Mouse (Mus musculus) layer of hippocampus, adult 8-10 months (tissue): ENCODE results near the gene Dapk3. TPM values are rescaled to one million over a fixed set of nuclear protein-coding genes. Genes with fewer than 3 reads are reported as not detected.
"Not testable (repeated sequence)": the region's sequence is repeated elsewhere in the genome, so short reads cannot be mapped to it uniquely, and the experiment has no call there.

Experiments used
- DNase-seq, 2 experiments: peaks; one replicate each; pipeline ENCODE4 v3.0.0; 2022; ENCODE audit warnings: low spot score in 2 of 2
- total RNA-seq, 4 experiments: library from RNA; stranded (reverse); gene quantifications; 2 replicates each; pipeline ENCODE4 v1.2.4; 2022

Gene Dapk3
- total RNA-seq, 4 experiments from 2014 or later: 57.1 to 69.8 (median 65.7) TPM

DNA sequence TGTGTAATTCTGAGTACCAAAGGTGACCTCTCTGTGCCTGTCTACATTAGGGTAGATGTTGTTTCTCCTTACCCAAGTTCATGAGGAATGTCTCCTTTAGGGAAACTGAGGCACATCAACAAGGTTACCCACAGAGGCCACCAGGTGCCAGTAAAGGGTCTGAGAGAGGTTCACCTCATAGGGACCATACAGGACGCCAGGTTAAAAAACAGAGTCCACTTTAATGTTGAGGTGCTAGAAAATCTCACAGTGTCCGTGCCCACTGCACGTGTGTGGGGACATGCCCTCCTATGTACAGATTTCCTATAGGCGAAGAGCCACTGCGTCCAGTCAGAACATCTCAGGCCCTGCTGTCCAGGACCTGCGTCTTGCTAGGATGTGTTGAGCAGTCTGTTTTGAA, 16.2 kb downstream of the Dapk3 start:
- no peak for DNase-seq

DNA sequence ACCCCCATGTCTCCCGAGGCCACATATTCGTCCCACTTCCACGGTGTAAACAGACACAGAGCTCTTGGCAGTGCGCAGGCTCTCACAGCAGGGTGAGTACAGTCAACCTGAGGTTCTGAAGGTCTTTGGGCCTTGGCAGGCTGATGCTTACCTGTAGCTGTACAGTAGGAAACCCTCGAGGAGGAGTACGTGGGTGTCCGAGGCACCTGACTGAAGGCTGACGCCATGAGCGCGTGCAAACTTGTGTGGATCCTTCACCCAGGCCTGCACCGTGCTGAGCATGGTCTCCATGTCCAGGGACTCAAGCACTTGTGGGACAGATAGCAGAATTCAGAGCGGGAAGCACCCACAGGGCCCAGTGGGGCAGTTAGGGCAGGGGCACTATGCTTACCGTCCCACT, 17.3 kb downstream of the Dapk3 start:
- DNase-seq: no peak

DNA sequence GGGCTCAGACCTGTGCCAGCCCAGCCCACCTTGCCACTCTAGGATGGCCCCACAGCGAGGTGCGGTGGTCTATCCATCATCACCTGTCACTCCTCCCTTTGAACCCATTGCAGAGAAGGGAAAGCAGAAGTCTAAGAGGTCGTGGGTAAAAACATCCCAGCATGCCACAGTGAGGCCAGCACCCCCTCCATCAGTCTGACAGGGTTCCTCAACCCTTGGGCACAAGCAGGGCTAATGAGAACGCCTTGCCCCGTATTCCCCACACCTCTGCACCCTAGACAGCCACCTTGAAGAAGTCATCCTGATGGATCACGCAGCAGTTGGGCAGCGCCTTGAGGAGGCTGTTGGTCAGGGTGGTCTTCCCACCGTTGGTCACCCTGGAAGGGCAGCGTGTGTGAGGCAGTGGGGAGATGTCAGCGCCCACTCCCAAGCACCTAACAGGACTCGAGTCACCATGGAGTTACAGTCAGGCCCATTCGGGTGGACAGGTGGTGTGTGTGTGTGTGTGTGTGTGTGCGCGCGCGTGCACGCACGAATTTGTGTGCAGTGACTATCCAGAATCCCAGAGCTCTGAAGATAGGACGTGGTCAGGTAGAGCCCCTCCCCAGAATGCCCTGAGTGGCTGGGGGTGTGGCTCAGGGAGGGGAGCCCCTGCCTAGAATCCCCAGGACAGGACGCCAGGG, 17.9 kb downstream of the Dapk3 start:
- DNase-seq: no peak

DNA sequence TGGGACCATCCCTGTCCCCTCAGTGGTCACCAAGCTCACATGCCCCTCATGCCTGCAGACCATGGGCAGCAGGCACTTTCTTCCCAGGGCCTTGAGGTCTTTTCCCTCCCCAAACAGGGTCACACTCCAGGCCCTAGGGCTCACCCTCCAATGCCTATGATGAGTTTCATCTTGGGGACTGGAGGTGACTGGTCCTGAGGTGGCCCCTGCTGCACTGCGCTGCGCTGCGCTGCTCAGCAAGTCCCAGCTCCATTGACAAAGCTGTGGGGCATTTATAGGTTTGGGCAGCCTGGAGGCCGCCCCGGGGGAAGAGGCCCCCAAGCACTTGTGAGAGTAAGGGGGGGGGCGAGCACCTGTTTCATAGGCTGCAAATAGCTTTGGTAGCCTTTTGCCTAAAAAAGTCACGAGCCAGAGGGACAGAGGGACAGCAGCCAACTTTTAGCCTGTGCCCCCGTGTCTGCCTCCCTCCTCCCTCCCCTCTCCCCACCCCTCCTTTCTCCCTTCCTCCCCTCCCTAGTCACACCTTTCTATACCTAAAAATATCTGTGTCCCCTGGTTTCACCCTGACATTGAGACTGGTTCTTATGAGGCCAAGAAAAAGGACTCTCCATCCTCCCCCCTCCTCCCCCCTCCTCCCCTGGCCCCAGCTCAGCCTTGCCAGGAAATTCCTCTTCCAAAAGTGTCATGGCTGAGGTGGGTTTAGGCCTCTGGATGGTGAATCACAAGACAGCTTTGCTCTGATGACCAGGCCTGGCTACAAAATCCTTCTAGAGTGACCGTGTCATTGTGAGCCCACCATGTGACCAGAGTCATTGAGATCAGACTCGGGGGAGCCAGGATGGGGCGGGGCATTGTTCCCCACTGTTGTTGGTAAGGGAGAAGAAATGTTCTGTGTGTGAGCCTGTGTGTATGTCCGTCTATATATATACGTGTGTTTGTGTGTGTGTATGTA, 19.3 kb downstream of the Dapk3 start, which contains the start of gene Nmrk2:
Gene Nmrk2 (minus strand): TSS at position 245 of the 952 bp plus-strand sequence.
- DNase-seq: no peak

DNA sequence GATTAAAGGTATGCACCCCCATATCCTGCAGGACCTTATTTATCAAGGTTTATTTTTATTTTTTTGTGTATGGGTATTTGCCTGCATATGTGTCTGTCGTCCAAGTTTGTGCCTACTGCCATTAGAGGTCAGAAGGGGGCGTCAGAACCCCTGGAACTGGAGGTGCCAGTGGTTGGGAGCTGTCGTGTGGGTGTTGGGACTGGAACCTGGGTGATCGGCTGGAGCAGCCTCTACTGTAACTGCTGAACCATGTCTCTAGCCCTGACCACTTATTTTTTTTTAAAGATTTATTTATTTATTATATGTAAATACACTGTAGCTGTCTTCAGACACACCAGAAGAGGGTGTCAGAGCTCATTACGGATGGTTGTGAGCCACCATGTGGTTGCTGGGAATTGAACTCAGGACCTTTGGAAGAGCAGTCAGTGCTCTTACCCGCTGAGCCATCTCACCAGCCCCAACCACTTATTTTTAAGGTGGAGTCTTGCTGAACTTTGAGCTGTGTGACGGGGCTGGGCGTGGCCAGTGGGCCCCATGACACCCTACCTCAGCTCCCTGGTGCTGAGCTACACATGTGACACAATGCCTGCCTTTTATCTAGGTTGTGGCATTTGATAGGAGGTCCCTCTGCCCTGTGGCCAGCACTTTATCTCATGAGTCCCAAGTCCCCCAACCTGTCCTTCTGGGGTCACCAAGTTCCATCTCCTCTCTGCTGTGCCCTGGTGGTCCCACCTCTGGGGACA, 20.3 kb downstream of the Dapk3 start:
- no peak for DNase-seq

DNA sequence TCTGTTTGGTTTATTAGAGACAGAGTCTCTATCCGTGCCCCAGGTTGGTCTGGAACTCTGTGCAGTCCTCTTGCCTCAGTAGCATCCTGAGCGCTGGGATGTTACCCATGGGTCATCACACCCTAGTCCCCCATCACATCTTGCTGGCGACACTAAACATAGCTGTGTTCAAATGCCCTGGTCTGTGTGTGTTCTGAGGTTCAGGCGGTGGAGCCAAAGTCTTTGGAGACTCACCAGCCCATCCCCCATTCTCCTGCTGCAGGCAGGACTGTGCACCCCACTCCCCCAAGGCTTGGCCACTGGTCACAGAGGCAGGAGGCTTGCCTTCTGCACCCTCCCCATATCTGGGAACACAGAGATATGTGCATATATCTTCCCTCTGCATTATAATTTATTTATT, 21.3 kb downstream of the Dapk3 start:
- no peak for DNase-seq

DNA sequence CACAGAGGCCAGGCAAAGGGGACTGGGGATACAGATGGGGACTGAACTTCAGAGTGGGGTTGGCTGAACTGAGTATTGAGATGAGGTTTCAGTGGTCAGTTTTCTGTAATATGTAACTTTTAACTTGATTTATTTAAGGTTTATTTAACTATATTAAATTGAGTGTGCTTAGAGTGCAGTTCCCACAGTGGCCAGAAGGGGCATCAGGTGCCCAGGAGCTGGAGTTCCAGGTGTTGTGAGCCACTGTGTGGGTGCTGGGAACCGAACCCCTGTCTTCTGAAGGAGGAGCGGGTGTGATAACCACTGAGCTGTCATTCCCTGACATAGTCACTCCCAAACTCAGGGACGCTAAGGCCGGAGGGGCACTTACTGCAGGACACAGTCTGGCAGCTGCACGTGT, 27.3 kb downstream of the Dapk3 start:
- DNase-seq: no peak

DNA sequence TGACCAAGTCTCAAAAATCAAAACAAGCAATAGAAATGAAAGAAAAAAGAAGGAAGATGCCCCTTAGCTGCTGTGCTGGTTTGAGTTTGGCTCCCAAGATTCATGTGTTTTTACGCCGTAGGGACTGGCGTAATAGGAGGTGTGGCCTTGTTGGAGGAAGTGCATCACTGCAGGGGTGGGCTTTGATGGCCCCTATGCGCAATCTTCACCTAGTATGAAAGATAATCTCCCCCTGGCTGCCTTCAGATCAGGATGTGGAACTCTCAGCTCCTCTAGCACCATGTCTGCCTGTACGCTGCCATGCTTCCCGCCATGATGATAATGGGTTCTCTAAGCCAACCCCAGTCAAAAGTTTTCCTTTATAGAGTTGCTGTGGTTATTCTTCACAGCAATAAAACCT, 33.5 kb downstream of the Dapk3 start:
- no peak for DNase-seq

DNA sequence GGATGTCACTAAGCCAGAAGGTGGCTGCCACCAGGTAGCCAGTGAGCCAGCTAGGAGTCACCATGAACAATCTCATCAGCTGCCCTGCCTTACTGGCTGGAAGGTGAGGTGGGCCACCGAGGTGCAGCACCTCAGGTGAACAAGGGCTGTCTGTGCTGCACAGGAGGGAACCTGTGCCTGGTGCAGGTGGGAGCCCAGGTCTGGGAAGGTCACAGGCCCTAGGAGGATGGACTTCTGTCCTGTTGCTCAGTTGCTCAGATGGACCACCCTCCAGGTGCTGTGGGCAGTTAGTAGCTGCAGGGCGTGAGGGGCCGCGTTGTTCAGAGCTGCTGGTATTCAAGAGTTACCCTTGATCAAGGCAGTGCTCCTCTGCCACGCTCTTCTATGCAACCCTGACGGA, 34.0 kb downstream of the Dapk3 start:
- no peak for DNase-seq

DNA sequence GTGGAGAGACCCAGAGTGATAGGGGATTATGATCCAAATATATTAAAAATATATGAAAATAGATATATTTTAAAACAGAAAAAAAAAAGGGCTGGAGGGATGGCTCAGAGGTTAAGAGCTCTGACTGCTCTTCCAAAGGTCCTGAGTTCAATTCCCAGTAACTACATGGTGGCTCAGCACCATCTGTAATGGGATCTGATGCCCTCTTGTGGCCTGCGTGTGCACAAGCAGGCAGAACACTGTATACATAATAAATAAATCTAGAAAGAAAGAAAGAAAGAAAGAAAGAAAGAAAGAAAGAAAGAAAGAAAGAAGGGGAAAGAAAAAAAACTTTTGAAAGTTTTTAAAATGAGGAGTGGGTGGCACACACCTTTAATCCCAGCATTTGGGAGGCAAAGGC, 34.5 kb downstream of the Dapk3 start:
- DNase-seq: not testable (repeated sequence)

DNA sequence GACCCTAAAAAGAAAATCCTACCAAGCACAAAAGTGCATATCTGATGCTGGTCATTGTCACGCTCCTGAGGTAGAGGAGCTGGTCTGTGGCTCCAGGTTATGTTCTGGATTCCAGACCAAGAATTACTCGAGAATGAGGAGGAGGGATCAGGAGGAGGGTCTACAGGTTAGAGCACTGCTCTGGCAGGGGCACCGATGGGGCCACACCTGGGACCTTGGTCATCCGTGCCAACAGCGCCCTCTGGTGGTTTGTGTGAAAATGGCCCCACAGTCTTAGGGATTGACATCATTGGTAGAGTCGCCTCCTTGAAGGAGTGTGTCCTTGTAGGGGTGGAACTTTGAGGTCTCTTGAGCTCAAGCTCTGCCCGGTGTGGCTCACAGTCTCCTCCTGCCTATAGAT, 35.2 kb downstream of the Dapk3 start:
- DNase-seq: no peak

DNA sequence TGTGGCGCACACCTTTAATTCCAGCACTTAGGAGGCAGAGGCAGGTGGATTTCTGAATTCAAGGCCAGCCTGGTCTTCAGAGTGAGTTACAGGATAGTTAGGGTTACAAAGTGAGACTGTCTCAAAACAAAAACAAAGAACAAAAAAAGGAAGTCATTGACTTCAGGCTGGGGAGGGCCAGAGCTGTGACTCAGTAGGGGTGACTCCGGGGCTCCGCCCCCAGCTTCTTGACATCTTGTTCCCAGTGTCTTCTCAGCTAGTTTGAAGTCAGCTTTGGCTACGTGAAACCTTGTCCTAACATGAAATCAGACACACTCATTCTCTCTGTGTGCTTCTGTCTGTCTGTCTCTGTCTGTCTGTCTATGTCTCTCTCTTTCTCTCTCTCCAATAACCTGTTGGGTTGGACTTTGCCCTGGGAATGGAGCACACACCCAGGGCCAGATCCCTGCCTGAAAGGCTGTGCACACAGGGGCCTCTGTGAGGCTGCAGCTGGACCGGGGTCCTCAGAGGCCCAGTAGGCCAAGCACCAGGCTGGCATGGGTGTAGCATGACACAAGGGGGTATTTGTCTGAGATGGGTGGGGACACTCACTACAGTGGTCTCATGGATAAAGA, 38.7 kb downstream of the Dapk3 start:
- no peak for DNase-seq

DNA sequence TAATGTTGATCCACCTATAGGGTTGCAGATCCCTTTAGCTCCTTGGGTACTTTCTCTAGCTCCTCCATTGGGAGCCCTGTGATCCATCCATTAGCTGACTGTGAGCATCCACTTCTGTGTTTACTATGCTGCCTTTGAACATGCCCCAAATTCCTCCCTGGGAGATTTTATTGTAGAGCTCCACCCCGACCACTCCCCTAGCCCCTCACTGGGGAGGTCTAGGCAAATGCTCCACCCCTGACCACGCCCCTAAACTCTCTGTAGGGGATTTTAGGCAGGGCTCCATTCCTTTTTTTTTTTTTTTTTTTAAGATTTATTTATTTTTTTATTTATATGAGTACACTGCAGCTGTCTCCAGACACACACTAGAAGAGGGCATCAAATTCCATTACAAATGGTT, 40.9 kb downstream of the Dapk3 start:
- DNase-seq: not testable (repeated sequence)

DNA sequence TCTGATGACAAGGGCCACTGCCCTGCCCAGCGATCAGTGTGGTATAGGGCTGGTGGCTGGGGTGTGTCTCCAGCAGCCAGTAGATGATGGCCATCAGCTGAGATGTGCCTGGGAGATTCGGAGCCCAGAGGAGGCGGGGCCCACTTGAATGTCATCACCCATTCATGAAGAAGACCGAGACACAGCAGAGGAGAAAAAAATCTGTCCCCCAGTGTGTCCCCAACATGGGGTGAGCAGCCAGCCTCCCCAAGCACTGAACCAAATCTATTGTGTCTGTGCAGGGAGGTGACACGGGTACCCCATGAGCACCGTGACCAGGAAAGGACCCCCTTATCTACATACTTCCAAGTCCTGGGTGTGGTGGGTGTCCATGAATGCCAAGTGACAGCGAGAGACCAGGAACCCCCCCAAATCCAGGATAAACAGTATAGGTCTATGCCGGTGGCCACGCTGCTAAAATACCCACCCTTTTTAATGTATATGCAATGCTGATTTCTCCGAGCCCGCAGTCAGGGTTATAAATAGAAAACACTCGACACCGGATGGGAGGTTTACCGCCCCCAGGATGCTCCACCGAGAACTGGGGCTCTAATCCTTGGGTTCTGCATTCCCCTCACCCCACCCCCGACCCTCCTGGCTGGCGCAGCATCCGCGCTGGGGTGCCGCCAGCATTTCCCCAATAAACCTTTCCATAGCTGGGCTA, 47.1 kb downstream of the Dapk3 start:
- no peak for DNase-seq

DNA sequence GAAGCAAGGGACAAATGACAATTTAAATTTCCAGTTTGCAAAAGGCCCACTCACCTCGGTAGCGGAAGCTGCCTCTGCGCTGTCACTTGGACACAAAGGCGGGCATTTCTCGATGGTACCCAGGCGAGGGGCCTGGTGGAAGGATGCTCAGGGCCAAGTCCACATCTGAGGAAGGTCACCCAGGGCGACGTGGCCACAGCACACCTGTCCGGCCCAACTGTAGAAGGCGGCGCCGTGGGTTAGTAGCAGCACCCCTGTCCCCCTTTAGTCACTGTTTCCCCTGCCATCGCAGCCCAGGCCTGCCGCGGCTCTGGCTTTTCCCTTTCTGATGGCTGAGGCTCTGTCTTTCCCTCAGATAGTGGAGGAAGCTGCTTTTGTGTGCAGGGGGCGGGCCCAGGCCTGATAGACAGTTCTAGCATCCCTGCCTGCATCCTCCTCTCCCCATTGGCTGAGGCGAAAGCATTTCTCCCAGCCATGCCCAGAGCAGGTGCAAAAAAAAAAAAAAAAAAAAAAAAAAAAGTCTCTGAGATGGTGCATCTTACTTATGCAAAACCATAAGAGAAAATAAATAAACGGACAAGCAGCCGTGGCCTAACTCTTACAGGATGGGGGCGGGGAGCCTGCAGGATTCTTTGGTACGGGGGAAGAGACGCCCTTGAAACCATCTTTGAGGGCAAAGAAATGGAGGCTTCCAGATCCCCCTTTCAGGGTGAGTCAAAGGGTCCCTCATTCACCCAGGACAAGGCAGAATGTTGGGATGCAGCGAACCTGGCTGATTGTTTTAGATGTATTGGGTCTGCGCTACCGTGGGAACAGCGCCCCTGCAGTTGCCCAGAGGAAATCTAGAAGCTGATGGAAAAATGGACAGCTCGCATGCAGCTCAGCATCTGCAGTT, 47.9 kb downstream of the Dapk3 start, which contains the start of gene Atcay:
Gene Atcay (minus strand): TSS at position 396 of the 895 bp plus-strand sequence.
- DNase-seq: peak; percentile 80 to 82

DNA sequence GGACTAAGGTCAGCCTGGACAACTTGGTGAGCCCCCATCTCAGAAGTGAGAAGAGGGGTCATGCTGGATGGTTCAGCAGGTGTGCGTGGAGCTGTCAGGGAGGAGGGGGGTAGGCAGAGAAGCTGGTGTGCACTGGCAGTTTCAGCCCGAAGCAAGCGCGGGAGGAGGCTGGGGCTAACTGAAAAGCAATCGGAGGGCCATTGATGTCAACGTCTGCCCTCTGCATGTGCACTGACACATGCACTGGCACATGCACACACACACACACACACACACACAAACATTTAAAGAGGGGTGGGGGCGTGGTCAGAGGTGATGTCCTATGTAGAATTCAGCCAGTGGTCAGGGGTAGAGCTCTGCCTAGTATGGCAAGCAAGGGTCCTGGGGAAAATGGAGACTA, 48.6 kb downstream of the Dapk3 start:
- no peak for DNase-seq

DNA sequence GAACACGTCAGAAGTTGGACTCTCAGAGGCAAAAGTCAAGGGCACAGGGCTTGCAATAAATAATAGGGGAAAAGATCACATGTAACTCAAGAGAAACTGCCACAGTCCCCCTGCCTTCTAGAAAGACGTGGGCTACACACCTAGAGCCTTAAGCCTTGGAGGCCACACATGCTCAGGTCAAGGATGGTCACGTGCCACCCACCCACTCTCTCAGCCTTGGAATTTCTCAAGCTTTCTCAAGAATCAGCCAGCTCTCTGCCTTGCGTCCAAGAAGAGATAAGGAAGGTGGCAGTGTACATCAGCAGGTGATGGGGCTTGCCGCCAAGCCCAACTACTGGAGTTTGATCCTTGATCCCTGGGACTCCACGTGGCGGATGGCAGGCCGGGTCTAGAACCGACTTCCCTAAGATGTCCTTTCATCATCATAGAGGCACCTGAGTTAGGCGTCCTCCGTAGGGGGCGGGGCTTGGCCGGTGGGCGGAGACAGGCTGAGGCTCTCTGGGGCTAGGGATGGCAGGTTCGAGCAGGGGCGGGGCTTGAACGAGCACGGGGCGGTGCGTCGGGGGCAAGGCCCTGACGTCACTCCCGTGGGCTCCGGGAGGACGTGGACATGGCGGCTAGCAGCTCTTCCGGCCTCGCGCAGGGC, 49.9 kb downstream of the Dapk3 start, which contains the start of gene Zfr2:
Gene Zfr2 (plus strand): TSS at position 576 of the 646 bp plus-strand sequence.
- peak; percentile 89 to 92 for DNase-seq

DNA sequence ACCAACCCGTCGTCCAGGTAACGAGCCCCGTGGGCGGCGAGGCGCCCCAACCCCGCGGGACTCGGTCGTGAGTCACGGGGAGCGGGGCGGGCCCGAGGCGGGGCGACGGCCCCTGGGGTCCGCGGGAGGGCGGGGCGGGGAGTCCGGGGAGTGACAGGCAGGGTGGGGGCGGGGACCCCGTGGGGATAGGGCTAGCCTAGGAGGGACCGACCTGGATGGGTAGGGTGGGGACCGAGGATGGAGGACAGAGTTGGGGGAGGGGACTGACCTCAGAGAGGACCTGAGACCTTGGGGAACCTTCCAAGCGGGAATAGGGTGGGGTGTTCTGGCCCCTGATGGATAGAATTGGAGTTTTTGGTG, 50.4 kb downstream of the Dapk3 start:
- no peak for DNase-seq

DNA sequence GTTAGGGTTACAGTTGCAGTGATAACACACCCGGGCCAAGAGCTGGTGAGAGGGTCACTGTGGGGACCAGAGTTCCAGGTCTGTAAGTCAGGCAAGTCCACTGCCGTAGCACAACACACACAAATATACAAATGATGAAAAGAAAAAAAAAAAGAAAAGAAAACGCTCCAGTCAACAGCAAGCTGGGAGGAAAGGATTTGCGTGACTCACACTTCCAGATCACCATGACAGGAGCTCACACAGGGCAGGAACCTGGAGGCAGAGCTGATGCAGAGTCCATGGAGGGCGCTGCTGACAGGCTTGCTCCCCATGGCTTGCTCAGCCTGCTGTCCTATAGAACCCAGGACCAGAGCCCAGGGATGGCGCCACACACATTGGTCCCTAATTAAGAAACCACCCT, 51.4 kb downstream of the Dapk3 start:
- DNase-seq: no peak
